Mouse (Mus musculus) naive thymus-derived CD4-positive, alpha-beta T cell, adult 2 months (primary cell): ENCODE results near the gene Prrt3.

Experiments
- DNase-seq: peaks from one replicate; pipeline ENCODE4 v3.0.0-alpha.2; 2011; ENCODE audit warnings: low read depth

Prrt3 gene

GRCm38 (mm10) chr6:113444207-113444965, 57.3 kb downstream of the Prrt3 start:
- no peak for DNase-seq
